Mouse (Mus musculus): ENCODE data around the gene E2f6. TPM values are rescaled to one million over a fixed set of nuclear protein-coding genes. Genes with fewer than 3 reads are reported as not detected.

Gene E2f6
- 14.5 and 19.8 TPM in 2 replicates for polyA plus RNA-seq (2012; rRNA removed)

DNA sequence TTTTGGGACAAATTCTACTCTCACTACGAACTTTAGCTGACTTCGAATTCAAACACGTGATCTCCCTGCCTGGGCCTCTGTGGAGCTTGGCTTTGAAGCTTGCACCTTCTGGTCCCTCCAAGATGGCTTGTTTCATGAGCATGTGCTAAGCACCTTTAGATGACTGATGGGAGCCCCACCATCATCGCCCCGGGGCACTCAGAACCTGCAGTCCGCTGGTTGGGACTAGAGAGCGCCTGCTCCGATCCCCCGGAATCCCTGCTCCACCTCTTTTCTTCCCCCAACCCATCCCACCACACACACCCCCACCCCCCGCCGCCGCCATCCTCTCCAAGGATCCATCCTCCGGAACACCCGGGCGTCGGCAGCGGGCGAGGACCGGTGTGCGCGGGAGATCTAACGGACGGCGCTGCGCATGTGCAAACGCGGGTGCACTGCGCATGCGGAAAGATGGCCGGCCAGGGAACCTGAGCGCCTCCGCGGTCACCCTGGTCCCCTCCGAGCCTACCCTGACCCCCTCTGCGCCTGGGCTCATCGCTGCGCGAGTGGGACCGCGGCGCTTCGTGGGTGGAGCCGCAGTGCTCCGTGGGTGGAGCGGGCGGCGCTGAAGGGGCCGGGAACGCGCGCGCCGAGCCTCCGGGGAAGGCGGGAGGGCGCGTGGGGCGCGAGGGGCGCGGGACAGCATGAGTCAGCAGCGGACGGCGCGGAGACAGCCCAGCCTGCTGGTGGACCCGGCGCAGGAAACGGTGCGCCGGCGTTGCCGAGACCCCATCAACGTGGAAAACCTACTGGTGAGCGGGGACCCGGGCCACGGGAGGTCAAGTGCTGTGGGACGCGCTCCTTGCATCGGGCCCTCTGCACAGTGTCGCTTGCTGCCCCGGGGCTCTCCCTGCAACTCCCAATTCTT is at the start of gene E2f6:
TSS of gene E2f6 (plus strand) at position 439 of the 907 bp plus-strand sequence.
- DNase-seq (ENCODE audit: low read depth) = no peak

DNA sequence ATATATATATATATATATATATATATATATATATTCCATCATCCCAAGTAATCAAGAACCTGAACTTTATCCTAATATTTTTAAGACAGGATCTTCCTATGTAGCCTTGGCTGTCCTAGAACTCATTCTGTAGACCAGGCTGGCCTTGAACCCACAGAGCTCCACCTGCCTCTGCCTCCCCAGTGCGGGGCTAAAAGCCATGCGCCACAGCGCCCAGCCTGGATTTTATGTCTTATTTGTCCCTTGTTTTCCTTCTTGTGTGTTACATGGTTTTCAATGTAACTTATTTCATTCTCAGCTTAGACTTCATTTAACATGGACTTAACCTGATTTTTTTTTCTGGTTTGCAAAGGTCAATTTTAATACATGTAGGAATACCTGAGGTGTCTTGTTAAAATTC is 49.3 kb upstream of the E2f6 start:
- DNase-seq (ENCODE audit: low read depth) = no peak

DNA sequence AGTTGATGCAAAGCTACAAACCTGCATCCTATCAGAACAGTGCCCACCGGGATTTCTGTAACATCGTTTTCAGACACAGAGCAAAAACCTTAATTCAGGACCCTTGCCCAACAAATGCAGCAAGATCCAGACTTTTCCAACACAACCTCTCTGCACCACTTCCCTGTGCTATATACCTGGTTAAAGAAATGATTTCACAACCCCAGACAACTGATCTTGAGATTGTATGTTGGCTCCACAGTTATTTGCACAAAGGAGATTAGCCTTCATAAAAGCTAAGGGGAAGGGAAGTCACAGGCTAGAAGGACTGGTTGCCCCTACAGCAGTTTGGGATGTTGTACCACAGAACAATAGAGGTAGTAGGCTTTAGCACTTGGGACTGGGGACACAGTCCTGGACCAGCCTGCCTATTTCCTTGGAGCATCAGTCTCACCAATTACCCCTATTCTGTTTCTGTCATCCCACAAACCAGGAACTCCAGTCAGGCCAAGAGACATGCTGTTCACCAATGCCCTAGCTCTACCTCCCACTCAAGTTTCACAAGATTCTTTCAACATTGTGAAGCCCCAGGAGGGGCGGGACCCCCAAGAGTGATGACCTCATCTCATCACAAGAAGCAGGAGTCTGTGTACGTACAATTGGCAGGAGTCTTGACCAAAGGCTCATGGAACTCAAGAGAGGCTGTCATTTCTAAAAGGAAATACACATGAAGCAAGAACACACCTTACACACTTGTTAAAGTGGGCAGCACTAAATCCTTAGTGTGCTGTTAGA is 46.9 kb upstream of the E2f6 start:
- no peak for DNase-seq (ENCODE audit: low read depth)

DNA sequence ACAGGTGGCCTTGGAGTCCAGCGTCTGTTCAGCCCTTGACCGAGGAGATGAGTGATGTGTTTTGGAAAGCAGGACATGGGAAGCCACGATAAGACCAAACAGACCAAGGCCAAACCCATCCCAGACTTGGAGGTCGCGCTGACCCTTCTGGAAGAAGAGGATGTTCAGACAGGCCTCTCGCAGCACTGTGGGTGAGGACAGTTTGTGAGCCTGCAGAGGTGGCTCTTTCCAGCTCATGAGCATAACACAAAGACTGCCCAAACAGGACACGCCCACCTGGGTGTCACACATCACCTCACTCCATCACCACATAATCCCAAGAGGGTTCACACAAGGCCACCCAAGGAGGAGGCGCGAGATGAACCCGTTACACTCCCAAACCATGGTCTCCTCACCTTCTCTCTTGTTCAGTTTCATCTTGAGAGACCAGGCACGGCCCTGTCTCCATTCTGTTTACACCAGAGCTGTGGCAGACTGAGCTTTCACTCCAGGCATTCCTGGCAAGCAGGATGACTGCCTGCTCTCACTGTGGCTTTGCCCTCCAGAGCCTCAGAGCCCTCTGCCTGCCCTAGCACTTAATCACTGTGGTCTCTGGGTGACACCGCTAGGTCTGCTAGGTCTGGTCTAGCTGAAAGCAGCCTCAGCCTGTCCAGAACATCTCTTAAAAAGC is 45.9 kb upstream of the E2f6 start:
- DNase-seq (ENCODE audit: low read depth) = no peak

DNA sequence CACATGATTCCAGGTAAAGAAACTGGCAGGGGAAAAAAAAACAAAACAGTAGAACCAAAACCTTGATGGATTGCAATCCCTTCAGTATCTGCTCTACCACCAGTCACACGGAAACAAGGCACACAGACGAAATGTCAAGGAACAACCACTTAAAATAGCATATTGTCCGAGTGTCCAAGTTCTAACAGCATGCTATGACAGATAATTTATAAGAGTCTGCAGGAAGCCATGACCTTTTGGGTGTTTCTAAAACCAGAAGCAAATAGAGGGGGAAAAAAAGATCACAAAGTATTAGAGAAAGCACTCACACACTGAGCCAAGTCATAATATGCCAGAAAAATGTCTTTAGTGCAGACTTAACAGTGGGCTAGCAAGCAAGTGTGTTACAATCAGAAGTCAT is 42.5 kb upstream of the E2f6 start:
- no peak for DNase-seq (ENCODE audit: low read depth)

DNA sequence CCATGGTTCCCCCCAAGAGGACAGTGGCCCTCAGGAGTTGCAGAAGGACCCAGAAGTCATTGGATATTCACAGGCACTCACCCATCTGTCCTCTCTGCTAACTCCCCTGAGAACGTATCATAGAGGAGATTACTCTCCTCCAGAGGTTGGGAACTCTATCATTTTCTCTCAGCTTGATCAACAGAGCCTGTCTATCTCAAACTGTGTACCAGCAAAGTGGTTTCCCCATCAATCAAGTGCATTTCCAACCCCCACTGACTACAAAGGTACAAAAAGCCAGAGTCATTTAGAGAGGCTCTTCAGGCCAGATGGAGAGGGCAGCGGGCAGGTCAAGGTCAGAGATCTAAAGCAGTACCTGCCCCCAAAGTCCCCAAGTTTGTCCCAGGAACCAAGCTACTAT is 42.1 kb upstream of the E2f6 start:
- DNase-seq (ENCODE audit: low read depth) = no peak

DNA sequence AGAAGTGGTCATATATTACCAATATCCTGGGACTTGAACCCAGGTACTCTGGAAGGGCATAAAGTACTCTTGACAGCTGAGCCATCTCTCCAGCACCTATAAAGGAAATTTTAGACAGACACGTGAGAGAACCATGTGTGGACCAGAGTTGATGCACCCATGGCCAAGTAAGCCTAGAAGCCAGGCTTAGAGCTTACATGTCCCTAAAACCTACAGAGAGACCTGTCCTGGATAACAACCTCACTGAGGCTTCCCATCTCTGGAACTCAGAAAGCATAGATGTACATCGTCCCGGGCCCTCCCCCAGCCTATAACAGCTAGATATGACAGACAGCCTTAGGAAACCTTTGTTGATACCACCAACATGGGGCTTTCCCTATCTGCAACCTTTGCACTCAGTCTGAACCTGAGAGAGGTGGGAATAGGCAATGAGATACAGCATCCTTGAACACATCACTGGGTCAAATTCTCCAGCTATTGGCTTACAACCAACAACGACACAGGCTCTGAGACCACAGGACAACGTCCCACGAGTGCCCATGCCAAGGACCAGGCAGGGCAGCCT is 41.1 kb upstream of the E2f6 start:
- no peak for DNase-seq (ENCODE audit: low read depth)

DNA sequence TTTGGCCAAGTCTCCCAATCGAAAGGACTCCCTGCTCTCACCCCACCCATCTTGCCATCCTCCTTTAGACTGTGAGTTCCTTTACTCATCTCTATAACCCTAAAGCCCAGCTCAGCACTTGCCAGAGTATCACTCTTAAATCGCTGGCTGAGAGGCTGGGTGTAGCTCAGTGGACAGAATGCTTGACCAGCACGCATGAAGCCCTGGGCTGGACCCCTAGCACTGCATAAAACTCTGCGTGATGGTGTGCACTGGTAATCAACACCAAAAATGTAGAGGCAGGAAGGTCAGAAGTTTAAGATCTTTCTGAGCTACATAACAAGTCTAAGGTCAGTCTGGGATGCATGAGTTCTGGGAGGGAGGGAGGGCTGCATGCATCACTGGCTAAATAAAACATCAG is 36.2 kb upstream of the E2f6 start:
- no peak for DNase-seq (ENCODE audit: low read depth)

DNA sequence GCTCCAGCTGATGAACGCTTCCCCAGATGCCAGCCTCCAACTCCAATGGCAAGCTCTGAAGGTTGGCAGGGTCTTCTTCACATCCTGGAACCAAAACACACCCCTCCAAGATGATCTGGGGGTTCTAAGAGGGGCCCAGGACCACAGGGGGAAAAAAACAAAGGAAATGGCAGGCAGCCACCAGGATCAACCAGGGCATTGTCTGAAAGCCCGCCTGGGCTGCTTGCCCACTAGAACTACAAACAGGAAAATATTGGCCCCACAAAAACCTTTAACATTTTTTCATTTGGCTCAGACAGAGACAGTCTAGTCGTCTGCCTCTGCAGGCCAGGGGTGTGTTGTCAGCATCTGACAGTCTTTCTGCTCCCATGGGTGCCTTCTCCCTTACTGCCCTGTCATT is 35.4 kb upstream of the E2f6 start:
- DNase-seq (ENCODE audit: low read depth) = no peak

DNA sequence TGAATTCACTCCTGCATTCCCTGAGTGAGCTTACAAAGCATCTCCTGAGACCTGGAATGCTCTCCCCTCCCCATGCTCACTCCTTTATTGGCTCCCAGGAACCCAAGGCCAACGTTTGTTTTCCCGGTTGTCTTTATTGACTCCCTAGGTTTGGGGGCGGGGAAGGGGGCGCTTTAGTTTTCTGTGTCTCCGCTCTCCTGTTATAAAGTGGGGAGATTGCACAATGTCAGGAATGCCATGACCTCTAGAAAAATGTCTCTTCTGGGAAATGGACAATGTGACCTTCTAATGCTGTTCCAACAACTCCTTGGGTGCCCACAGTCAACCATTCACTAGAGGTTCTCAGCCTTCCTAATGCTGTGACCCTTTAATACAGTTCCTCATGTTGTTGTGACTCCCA is 32.2 kb upstream of the E2f6 start:
- DNase-seq (ENCODE audit: low read depth) = no peak

DNA sequence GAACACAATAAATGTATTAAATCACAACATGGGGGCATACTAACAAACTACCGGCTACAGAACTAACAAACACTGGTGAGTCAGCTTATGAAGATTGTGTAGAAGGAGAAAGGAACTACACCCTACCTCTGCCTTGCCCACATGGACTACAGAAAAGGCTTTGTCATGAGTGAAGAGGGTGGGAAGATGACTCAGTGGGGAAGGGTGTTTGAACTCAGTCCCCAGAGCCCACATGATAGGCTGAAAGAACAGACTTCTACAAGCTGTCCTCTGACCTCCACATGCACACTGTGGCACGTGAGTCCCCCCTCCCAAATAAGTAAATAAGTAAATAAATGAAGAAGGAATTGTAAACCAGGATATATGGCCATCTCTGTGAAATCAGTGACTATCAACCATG is 31.6 kb upstream of the E2f6 start:
- DNase-seq (ENCODE audit: low read depth) = no peak

DNA sequence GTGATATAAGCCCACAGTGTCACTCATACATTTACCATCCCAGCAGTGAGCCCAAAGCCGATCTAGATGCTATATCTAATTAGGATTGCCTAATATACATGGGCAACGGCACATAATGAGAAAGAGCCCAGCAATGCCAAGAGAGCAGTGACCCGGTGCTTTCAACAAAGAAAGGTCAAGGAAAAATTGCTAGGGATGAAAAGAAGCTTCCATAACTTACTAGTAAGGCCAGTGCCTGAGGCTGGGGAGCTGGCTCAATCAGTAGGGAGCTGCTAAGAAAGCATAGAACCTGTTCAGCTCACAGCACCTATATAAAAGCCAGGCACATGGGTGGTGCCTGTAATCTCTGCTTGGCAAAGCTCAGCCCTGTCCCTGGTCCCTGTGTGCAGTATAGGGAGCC is 30.4 kb upstream of the E2f6 start:
- no peak for DNase-seq (ENCODE audit: low read depth)

DNA sequence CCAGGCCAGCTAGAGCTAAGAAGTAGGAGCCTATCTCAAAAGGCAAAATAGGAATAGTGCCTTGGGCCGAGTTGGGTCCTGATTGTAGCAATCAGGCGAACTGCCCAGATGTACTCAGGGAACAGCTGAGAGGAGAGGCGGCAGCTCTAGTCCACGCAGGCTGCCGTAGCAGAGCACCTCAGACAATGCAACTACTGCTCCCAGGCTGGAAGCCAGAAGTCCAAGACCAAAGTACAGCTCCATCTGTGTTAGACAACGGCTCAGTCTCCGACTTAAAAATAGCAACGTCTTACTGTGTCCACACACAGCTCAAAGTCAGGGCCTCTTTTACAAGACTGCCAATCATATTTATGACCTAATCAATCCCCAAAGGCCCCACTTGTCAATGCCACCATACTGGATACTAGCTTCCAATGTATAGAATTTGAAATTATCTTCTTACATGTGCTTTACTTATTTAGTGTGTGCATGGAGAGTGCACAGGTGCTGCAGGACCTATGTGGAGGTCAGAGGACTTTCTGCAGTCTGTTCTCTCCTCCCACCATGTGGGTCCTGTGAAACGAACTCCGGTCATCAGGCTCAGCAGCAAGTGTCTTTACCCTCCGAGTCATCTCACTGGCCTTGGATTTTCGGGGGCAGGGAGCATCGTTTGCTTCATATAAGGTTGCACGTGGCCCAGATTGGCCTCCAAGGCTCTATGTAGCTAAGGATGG is 29.6 kb upstream of the E2f6 start:
- DNase-seq (ENCODE audit: low read depth) = no peak

DNA sequence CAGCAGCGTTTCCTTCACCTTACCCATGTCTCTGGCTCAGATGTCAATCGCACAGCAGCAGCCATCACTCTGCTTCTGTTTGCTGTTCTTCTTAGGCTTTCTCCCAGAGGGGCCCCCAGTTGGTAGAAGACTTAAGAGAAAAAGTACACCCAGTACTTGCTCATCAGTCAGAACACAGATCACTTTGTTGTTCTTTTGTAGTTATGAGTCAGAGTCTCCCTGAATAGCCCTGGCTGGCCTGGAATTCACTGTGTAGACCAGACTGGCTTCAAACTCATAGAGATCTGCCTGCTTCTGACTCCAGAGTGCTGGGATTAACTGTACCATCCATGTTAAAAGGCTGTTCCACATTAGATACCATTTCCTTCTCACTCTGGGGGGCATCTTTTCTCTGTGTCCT is 22.2 kb upstream of the E2f6 start:
- no peak for DNase-seq (ENCODE audit: low read depth)

DNA sequence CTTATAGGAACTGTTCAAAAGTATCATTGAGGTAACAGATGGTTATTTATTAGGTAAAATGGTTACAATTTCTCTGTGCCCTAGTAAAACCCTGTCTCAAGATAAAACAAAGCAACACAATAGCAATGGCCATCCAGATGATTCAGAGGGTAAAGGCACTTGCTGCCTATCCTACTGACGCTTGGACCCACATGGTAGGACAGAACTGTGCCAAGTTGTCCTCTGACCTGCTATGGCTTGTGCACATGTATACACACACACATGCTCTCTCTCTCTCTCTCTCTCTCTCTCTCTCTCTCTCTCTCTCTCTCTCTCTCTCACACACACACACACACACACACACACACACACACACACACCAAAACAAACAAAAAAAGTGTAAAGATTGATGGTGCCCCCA is 21.6 kb upstream of the E2f6 start:
- no peak for DNase-seq (ENCODE audit: low read depth)

DNA sequence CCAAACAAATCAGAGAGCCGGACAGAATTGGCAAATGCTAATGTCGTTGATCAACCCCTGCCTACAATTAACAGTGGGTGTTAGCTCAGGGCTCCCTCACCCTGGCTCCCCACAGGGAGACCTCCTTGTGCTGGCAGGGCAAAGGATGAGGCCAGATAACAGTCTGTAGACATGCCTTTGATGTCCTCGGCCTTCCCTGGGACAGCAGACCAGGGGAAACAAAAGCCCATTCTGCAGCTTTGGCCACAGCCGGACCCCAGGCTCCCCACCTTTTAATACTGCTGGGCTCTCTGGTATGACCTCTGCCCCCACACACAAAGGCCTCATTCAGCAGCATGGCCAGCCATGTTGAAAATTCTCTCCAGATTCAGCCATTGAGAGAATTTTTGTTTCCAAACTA is 21.0 kb upstream of the E2f6 start:
- DNase-seq (ENCODE audit: low read depth) = no peak

DNA sequence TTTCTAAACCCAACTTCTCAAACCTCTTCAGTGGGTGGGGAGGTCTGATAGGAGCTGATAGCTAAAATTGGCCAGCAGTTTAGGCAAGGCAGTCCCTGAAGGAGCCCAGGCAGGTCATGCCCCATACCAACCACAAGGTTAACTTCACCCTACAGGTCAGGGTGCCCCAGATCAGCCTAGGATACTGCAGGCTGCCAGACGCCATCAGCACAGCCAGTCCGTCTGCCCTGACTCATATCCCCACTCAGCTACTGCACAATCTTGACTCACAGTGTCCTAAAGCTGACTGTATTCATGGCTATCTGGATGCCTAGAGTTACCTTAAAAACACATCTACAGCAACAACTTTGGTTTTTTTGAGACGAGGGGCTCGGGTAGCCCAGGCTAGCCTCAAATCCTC is 20.3 kb upstream of the E2f6 start:
- no peak for DNase-seq (ENCODE audit: low read depth)

DNA sequence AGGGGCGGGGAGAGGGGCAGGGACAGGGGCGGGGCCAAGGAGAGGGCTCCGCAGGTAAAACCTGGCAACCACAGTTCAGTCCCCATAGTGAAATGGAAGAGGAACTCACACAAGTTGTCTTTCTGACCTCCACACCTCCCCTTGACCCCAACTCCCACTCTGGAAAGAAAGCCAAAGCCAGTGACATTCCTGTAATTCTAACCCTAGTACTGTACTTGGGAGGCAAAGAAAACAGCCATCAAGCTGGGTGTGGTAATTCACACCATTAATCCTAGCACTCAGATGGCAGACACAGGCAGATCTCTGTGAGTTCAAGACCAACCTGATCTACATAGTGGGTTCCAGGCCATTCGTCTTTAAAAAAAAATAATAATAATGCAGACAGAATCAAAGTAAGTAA is 17.4 kb upstream of the E2f6 start:
- no peak for DNase-seq (ENCODE audit: low read depth)

DNA sequence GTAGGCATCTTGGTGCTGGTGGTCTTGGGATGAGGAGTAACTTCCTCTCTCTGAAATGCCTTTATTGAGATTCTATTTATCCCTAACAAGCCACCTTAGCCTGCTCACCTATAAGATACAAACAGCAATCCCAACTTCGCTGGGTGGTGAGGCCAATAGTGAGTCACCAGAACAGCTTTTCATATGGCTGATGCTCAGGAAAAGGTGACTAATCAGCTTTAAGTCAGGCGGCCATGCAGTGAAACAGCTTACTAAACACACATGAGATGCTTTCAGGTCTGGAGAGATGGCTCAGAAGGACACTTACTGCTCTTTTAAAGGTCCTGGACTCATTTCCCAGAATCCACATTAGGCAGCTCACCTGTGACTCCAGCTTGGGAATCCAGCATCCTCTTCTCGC is 15.0 kb upstream of the E2f6 start:
- no peak for DNase-seq (ENCODE audit: low read depth)

DNA sequence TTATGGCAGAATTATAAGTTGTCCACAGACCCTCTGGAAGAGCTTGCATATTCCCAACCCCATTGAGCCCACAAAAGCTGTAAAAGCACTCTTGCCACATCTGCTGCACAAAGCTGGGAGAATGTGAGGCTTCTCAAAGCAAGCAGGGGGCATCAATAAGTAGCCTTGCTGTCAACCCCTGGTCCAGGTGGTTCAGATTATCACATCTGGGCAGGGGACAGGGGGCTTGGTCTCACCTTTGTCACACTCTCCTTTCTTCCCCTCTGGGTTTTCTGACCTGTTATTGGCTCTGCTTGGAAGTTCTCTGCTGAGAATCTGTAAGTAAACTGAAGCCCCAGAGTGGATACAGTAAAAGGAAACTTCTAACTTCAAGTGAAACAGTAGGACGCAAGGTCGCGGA is 11.9 kb upstream of the E2f6 start:
- DNase-seq (ENCODE audit: low read depth) = no peak

DNA sequence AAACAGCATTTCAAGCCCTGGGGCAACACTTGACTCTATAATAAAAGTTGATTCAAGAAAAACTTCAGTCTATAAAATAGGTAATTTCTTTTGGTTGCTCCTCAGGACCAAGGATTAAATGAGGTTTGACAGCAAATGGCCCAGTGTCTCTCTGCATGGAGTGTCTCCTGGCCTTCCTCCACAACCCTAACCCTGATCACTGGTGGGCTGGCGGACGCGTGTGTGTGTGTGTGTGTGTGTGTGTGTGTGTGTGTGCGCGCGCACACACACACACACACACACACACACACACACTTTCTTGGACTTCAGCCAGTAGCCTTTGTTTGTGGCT is 10.9 kb upstream of the E2f6 start:
- no peak for DNase-seq (ENCODE audit: low read depth)

Measured in gonadal fat pad, adult 2 months (tissue).